Mouse (Mus musculus) NIH3T3 (cell line): ENCODE data around the gene Hist1h3d.
"Not testable (repeated sequence)": the region's sequence is repeated elsewhere in the genome, so short reads cannot be mapped to it uniquely, and the experiment has no call there.

Experiments used
- DNase-seq: peaks from one replicate; pipeline ENCODE4 v3.0.0-alpha.2; 2012; ENCODE audit warnings: low read depth

Gene Hist1h3d

GRCm38 (mm10) chr13:23585029-23585441 lies 9.5 kb downstream of the Hist1h3d start:
- DNase-seq, result peak; percentile 81

GRCm38 (mm10) chr13:23585442-23586098 lies 10.0 kb downstream of the Hist1h3d start:
- peak; percentile 85 for DNase-seq

- peak; percentile 16 for DNase-seq
Measured at GRCm38 (mm10) chr13:23586099-23586939, 10.8 kb downstream of the Hist1h3d start.

GRCm38 (mm10) chr13:23586940-23587225 lies 11.3 kb downstream of the Hist1h3d start:
- peak; percentile 17 for DNase-seq

- DNase-seq, result no peak
Measured at GRCm38 (mm10) chr13:23591206-23591605, 15.6 kb downstream of the Hist1h3d start.

GRCm38 (mm10) chr13:23591886-23592285 lies 16.3 kb downstream of the Hist1h3d start:
- not testable (repeated sequence) for DNase-seq

GRCm38 (mm10) chr13:23592614-23593013 lies 17.1 kb downstream of the Hist1h3d start:
- DNase-seq, result peak; percentile 43

GRCm38 (mm10) chr13:23593051-23593770 lies 17.6 kb downstream of the Hist1h3d start:
- no peak for DNase-seq

GRCm38 (mm10) chr13:23595185-23595584 lies 19.6 kb downstream of the Hist1h3d start:
- DNase-seq, result no peak

- DNase-seq, result no peak
Measured at GRCm38 (mm10) chr13:23595622-23596372, 20.2 kb downstream of the Hist1h3d start.

- peak; percentile 86 for DNase-seq
Measured at GRCm38 (mm10) chr13:23597957-23598356, 22.4 kb downstream of the Hist1h3d start.

GRCm38 (mm10) chr13:23603182-23603699 lies 27.7 kb downstream of the Hist1h3d start:
- no peak for DNase-seq

GRCm38 (mm10) chr13:23604452-23604851 lies 28.9 kb downstream of the Hist1h3d start:
- no peak for DNase-seq

- DNase-seq, result no peak
Measured at GRCm38 (mm10) chr13:23605052-23605451, 29.5 kb downstream of the Hist1h3d start.

- DNase-seq, result no peak
Measured at GRCm38 (mm10) chr13:23609209-23609608, 33.6 kb downstream of the Hist1h3d start.

GRCm38 (mm10) chr13:23609844-23610243 lies 34.3 kb downstream of the Hist1h3d start:
- DNase-seq, result no peak

- no peak for DNase-seq
Measured at GRCm38 (mm10) chr13:23610393-23610792, 34.8 kb downstream of the Hist1h3d start.

- DNase-seq, result no peak
Measured at GRCm38 (mm10) chr13:23611638-23612037, 36.1 kb downstream of the Hist1h3d start.

- DNase-seq, result no peak
Measured at GRCm38 (mm10) chr13:23620056-23620732, 44.6 kb downstream of the Hist1h3d start.

GRCm38 (mm10) chr13:23620733-23621531 lies 45.4 kb downstream of the Hist1h3d start, which contains the start of gene Hist1h2be:
TSS of gene Hist1h2be (minus strand) at chr13:23621124.
- DNase-seq, result peak; percentile 88
